Mouse (Mus musculus) stomach, embryonic 15.5 days (tissue): ENCODE measurements at regions not wholly inside any gene's neighbourhood (a gene's known extent, or its start where the extent isn't known, plus 50 kb on each side); places are given as distances from the start of the nearest gene placed in this dataset.

ENCODE experiments used
- ATAC-seq: fragments of 200-750 bp; cut with Nextera tagmentation; 2 replicates; pipeline ENCODE4 v1.8.0; 2017; ENCODE audit warnings: low read depth, moderate number of reproducible peaks, moderate TSS enrichment; ENCODE audit not compliant: insufficient read depth, low FRiP score
- H3K27ac ChIP-seq: fragments of 300-500 bp; sonication (generic); 2 replicates; pipeline ENCODE4 v1.5.1; 2015; ENCODE audit warnings: mild to moderate bottlenecking, inconsistent platforms
- H3K27me3 ChIP-seq: fragments of 300-500 bp; sonication (generic); replicated peaks from 2 replicates; pipeline ENCODE4 v1.6.1; 2015; ENCODE audit warnings: inconsistent platforms
- H3K36me3 ChIP-seq: fragments of 300-500 bp; sonication (generic); 2 replicates; pipeline ENCODE4 v1.6.1; 2015; ENCODE audit warnings: inconsistent platforms
- H3K4me1 ChIP-seq: fragments of 300-500 bp; sonication (generic); 2 replicates; pipeline ENCODE4 v1.6.1; 2015; ENCODE audit warnings: inconsistent platforms
- H3K4me2 ChIP-seq: fragments of 300-500 bp; sonication (generic); 2 replicates; pipeline ENCODE4 v1.6.1; 2015; ENCODE audit warnings: mild to moderate bottlenecking, inconsistent platforms
- H3K4me3 ChIP-seq: fragments of 300-500 bp; sonication (generic); replicated peaks from 2 replicates; pipeline ENCODE4 v1.5.1; 2015; ENCODE audit warnings: inconsistent platforms
- H3K9ac ChIP-seq: fragments of 300-500 bp; sonication (generic); 2 replicates; pipeline ENCODE4 v1.6.1; 2015; ENCODE audit warnings: inconsistent platforms
- H3K9me3 ChIP-seq: fragments of 300-500 bp; sonication (generic); 2 replicates; pipeline ENCODE4 v1.6.1; 2016; ENCODE audit warnings: inconsistent platforms
- WGBS: fragments of 180-500 bp; shearing (Covaris S2); methylation state at CpG from one replicate; pipeline ENCODE4 v1.1.7; 2015; 5-methylcytosine and 5-hydroxymethylcytosine counted together

DNA sequence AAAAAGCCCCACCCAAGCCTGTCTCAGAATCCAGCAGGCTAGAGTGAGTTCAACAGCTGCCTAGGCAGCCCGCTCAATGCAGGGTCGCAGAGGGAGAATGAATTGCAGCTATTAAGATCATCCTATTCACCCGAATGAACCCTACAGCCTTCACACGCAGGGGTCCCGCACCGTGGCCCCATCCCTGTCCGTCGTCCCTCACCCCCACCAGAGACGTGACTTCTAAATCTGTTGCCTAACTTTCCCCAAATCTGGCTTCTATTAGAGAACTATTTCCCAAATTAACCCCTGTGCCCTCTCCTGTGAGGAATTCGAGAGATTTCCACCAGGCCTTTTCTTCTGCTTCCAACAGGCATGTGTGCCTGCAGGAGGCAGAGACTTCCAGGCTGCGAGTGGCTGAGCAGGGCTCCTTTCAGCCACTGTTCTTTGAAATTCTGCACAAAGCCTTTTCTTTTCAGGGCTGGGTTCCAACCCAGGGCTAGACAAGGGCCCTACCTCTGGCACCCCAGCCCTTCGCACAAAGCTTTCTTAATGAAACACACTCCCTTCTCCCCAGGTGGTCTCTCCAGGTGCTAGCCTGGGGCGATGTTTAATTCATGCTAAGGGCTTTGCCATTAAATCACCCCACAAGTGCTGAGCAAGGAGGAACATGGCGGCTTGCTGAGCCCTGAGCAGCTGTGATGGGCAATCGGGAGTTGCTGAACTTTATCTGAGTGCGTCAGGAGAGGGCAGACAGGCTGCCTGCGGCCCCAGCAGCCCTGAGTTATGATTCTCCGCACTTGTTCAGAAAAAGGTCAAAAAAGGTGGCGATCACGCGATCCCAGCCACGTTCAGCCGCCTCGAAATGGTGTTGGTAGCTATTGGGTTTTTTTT is 134.7 kb upstream of the Rybp start:
- no peak for ATAC-seq
- 44% methylated on average over 24 of the region's 24 CpGs for WGBS
- no peak overlapping the region for H3K27ac ChIP-seq
- peaks cover 3% of the 10 kb centered on the region; the same call in 1 of the 2 replicates for H3K27me3 ChIP-seq
- no peak overlapping the region for H3K9ac ChIP-seq
- H3K4me3 ChIP-seq = no peak overlapping the region
- H3K4me1 ChIP-seq = peaks cover 9% of the 10 kb centered on the region; the same call in 1 of the 2 replicates
- no peaks in the 10 kb centered on the region for H3K9me3 ChIP-seq
- H3K4me2 ChIP-seq = no peak overlapping the region
- H3K36me3 ChIP-seq = no peaks in the 10 kb centered on the region

DNA sequence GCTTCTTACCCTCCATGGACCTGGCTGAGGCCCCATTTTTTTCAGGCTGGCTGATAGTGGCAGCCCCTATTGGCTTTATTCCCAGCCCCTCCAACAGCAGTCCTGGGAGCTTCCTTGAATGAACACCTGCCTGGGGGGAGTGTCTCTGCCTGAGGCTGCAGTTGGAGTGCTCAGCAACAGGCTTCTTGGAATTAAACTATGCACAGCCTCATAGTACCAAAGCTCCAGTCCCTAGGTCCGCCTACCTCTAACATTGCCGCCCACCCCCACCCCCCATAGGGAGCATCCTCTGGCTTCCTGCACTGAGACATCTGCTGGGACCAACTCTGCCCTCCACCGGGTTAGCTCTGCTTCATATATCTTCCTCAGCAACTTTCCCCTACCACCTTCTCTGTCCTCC is 133.3 kb upstream of the Rybp start:
- 61% methylated on average over 3 of the region's 3 CpGs for WGBS
- Histone ChIP-seq H3K4me2 (no peak overlapping the region), H3K4me3 (no peak overlapping the region), H3K36me3 (no peaks in the 10 kb centered on the region), H3K9me3 (no peaks in the 10 kb centered on the region), H3K27ac (no peak overlapping the region), H3K27me3 (peaks cover 3% of the 10 kb centered on the region; the same call in 1 of the 2 replicates), H3K4me1 (peaks cover 9% of the 10 kb centered on the region; the same call in 1 of the 2 replicates), H3K9ac (no peak overlapping the region)
- ATAC-seq = no peak

DNA sequence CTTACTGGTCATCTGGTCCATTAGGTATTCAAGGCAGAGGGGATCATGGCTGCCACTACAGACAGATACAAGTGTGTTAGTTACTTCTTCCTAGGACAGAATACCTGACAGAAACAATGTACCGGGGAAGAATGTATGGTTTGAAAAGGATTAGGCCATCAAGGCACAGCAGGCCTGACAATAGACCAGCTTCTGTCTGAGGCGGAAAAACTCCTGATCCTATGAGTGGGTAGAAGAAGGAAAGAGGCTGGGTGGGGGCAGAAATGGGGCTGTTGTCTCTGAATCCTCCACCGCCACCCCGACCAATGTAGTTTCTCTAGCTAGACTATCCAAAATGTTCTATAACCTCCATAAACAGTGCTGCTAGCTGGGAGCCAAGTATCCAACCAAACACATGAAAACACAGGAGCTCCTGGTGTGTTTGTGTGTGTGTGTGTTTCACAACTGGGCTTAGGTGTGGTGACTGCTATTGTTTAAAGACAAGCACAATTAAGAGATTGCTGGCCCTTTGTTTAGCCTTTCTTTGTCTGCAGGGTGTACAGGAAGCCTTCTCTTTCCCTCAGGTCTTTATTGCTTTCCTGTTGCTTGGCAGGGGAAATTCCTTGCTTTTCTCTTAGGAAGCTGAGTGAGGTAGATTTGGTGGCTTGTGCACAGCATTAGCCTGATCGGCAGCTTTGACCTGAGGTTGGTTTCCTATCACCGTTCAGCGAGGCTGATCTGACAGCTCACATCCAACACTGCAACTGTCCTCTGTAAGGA is 132.7 kb upstream of the Rybp start:
- Histone ChIP-seq H3K9ac (no peak overlapping the region), H3K4me2 (no peak overlapping the region), H3K36me3 (no peaks in the 10 kb centered on the region), H3K4me3 (no peak overlapping the region), H3K27ac (no peak overlapping the region), H3K4me1 (peaks cover 6% of the 10 kb centered on the region; the same call in 1 of the 2 replicates), H3K9me3 (no peaks in the 10 kb centered on the region), H3K27me3 (peaks cover 3% of the 10 kb centered on the region; the same call in 1 of the 2 replicates)
- ATAC-seq = no peak
- WGBS = 72% methylated on average over 7 of the region's 7 CpGs

DNA sequence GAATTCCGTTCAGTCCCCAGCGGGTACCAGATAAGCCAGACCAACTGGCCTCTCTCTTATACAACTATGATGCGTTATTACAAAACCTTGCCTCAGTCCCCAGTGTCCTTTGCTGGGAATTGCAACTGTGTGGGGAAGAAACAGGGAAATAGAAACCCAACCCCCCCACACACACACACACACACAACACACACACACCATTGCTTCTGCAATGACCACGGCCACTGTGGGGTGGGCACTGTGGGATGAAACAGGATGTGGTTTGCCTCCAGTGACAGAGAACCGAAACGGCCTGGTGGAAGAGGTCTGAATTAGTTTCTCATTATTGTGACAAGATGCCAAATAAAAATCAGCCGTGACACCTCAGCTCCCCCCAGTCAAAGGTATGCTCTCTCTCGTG is 128.8 kb upstream of the Rybp start:
- 59% methylated on average over 8 of the region's 8 CpGs for WGBS

DNA sequence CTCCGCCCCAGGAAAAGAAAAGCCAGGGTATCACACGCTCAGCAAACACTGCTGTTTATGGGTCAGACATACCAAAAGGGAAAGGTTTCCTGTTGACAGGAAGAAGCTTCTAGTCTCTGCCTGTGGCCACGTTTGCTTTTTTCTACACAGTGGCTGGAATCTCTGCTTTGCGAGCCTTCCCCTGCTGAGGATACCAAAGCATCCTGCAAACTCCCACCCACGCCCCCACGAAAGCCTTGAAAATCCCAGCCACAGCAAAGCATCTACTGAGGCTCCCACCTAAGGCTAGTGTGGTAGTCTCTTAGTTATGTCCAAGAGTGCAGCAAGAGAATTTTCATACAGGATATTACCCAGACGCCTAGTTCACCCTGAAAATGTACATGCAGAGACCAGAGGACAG is 128.2 kb upstream of the Rybp start:
- ATAC-seq = no peak
- Histone ChIP-seq H3K4me1 (no peaks in the 10 kb centered on the region), H3K27ac (no peak overlapping the region), H3K4me2 (no peak overlapping the region), H3K36me3 (no peaks in the 10 kb centered on the region), H3K9me3 (no peaks in the 10 kb centered on the region), H3K27me3 (no peaks in the 10 kb centered on the region), H3K9ac (no peak overlapping the region), H3K4me3 (no peak overlapping the region)
- WGBS = 41% methylated on average over 7 of the region's 7 CpGs

More for the DNA sequence above, 128.8 kb upstream of the Rybp start:
- Histone ChIP-seq H3K27me3 (no peaks in the 10 kb centered on the region), H3K4me3 (no peak overlapping the region), H3K4me2 (no peak overlapping the region), H3K27ac (no peak overlapping the region), H3K36me3 (no peaks in the 10 kb centered on the region), H3K4me1 (no peaks in the 10 kb centered on the region), H3K9me3 (no peaks in the 10 kb centered on the region), H3K9ac (no peak overlapping the region)
- no peak for ATAC-seq

DNA sequence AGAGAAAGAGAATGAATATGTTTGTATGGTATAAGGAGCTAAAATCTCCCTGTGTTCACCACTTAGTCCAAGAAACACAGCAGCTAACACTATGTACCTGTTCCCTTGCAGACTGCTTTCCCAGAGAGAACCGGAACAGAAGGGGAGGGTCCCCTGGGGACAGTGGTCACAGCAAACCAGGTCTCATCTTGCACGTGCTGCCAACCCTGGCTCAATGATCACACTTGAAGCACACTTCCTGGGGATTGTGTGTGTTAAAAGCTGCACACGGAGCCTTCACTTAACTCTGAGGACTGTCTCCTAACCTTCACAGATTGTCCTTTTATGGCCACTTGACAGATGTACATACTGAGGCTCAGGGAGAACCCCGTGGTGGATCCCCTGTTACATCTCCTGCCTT is 127.6 kb upstream of the Rybp start:
- no peak for ATAC-seq

DNA sequence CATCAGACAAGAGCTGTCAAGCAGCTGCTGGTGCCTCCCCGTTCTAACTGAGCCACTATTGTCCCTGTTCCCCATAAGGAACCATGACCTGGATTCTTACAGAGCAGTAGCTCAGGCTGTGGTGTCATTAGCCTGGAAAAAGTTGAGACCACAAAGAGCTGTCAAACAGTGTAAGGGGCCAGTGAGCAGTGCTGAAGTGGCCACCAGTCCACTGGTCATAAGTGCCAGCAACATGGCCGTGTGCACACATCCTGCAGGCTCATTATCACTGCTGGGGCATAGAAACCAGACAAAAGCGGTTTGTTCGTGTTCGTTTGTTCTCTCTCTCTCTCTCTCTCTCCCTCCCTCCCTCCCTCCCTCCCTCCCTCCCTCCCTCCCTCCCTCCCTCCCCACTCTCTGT is 125.2 kb upstream of the Rybp start:
- no peak overlapping the region for H3K27ac ChIP-seq
- ATAC-seq = no peak
- H3K27me3 ChIP-seq = no peaks in the 10 kb centered on the region
- no peaks in the 10 kb centered on the region for H3K9me3 ChIP-seq
- no peaks in the 10 kb centered on the region for H3K36me3 ChIP-seq
- no peak overlapping the region for H3K4me2 ChIP-seq
- no peaks in the 10 kb centered on the region for H3K4me1 ChIP-seq
- no peak overlapping the region for H3K4me3 ChIP-seq
- 39% methylated on average over 5 of the region's 5 CpGs for WGBS
- H3K9ac ChIP-seq = no peak overlapping the region

More for the DNA sequence above, 127.6 kb upstream of the Rybp start:
- no peaks in the 10 kb centered on the region for H3K36me3 ChIP-seq
- H3K4me3 ChIP-seq = no peak overlapping the region
- 60% methylated on average over 4 of the region's 4 CpGs for WGBS
- no peaks in the 10 kb centered on the region for H3K9me3 ChIP-seq
- no peaks in the 10 kb centered on the region for H3K27me3 ChIP-seq
- no peak overlapping the region for H3K4me2 ChIP-seq
- H3K27ac ChIP-seq = no peak overlapping the region
- no peak overlapping the region for H3K9ac ChIP-seq
- no peaks in the 10 kb centered on the region for H3K4me1 ChIP-seq

DNA sequence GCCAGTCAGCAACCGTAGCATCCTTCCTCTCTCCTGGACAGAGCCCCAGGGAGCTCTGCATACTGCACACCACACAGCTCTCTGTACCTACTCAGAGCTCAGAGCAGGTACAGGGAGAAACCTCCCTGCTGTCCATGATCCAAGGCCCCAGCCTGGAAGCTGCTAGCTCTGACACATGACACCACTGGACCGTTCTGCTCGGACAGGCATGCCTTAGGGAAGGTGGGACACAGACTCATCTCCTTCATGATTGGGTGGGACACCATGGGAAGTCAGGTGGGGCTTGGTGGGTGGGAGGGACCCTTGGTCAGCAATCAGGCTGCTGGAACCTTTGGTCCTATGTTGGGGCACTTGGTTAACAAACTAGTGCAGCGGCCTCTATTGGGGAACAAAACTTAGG is 124.7 kb upstream of the Rybp start:
- H3K4me2 ChIP-seq = no peak overlapping the region
- H3K4me3 ChIP-seq = no peak overlapping the region
- H3K9ac ChIP-seq = no peak overlapping the region
- no peak for ATAC-seq
- H3K27ac ChIP-seq = no peak overlapping the region
- no peaks in the 10 kb centered on the region for H3K9me3 ChIP-seq
- 61% methylated on average over 4 of the region's 4 CpGs for WGBS
- no peaks in the 10 kb centered on the region for H3K36me3 ChIP-seq
- H3K27me3 ChIP-seq = no peaks in the 10 kb centered on the region
- H3K4me1 ChIP-seq = no peaks in the 10 kb centered on the region

DNA sequence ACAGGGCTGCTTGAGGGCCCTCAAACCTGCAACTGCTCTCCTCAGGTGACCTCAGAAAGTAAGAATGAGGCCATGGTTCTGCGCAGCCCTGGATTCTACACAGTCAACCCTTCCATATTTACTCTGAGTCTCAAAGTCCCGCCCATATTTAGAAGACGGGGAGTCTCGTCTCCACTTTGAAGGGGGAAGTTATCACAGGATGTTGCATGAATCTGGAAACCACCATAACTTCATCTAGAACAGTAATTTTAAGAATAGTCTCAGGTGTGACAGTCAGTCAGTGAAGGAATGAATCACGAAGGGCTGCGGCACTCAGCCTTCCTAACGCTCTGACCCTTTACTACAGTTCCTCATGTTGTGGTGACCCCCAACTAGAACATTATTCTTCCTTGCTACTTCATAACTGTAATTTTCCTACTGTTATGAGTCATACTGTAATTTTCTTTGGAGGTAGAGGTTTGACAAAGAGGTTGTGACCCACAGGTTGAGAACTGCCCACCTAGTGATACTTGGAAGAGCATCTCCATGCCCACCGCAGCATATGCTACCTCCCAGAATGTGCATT is 122.9 kb upstream of the Rybp start:
- no peaks in the 10 kb centered on the region for H3K9me3 ChIP-seq
- no peak for ATAC-seq
- no peak overlapping the region for H3K4me3 ChIP-seq
- H3K36me3 ChIP-seq = no peaks in the 10 kb centered on the region
- no peak overlapping the region for H3K27ac ChIP-seq
- no peaks in the 10 kb centered on the region for H3K4me1 ChIP-seq
- 94% methylated on average over 8 of the region's 8 CpGs for WGBS
- H3K27me3 ChIP-seq = no peaks in the 10 kb centered on the region
- H3K4me2 ChIP-seq = no peak overlapping the region
- no peak overlapping the region for H3K9ac ChIP-seq

DNA sequence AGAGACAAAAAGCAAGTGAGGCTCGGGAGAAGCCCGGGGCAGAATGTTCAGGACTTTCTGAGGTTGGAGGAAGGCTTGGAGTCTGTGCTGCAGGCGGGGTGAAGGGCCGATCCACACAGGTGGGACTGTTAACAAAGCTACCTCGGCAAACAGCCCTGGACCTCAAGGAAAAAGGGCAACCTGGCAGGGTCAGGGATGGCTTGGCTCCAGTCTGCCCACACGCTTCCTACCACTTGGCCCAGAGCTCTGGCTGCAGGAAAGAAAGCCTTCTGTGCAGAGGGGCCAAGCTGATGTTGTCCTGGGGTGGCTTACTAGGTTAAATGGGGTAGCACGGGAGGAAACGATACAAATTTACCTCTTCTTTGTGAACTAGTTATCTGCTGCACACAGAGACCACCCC is 121.5 kb upstream of the Rybp start:
- no peaks in the 10 kb centered on the region for H3K27me3 ChIP-seq
- H3K9me3 ChIP-seq = no peaks in the 10 kb centered on the region
- no peak overlapping the region for H3K4me2 ChIP-seq
- no peak overlapping the region for H3K4me3 ChIP-seq
- H3K27ac ChIP-seq = no peak overlapping the region
- 69% methylated on average over 8 of the region's 8 CpGs for WGBS
- no peaks in the 10 kb centered on the region for H3K4me1 ChIP-seq
- no peak for ATAC-seq
- H3K9ac ChIP-seq = no peak overlapping the region
- no peaks in the 10 kb centered on the region for H3K36me3 ChIP-seq

DNA sequence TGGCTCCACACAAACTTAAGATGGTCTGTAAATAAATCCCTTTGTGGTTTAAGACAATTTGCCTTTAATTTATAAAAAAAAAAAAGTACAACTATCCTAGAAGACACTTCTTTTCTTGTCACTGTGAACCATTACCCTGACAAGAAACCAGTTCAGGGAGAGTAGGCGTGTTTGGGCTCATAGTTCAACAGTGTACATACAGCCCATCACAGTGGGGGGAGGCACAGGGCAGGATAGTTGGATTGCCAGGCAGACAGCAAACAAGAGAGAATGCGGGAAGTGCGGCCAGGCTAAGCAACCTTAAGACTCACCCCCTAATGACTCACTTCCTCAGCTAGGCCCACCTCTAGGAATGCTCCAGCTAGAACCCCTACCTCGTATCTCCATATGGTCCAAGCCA is 119.2 kb upstream of the Rybp start:
- H3K36me3 ChIP-seq = no peaks in the 10 kb centered on the region
- WGBS = 72% methylated on average over 4 of the region's 4 CpGs
- no peak overlapping the region for H3K4me2 ChIP-seq
- no peak for ATAC-seq
- H3K4me1 ChIP-seq = no peaks in the 10 kb centered on the region
- no peak overlapping the region for H3K4me3 ChIP-seq
- H3K27me3 ChIP-seq = no peaks in the 10 kb centered on the region
- no peaks in the 10 kb centered on the region for H3K9me3 ChIP-seq
- H3K9ac ChIP-seq = no peak overlapping the region
- H3K27ac ChIP-seq = no peak overlapping the region

DNA sequence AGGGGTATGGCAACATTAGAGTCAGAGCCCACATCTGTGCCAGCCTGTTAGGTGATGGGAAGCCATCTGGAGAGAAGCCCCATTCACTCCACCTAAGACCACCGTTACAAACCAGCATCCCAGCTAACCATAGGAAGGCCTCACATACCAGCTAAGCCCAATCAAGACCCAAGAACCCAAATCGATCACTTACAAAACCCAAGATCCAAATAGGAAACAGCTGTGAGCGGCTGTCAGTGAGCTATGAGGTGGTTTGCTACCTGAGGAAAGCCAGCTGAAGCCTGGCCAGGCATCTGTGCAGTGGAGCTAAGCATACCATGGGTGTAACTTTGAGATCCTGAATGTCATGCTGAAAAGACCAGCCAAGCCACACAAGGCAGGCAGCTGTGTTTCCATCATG is 116.9 kb upstream of the Rybp start:
- Histone ChIP-seq H3K27ac (no peak overlapping the region), H3K9me3 (no peaks in the 10 kb centered on the region), H3K4me2 (no peak overlapping the region), H3K27me3 (no peaks in the 10 kb centered on the region), H3K36me3 (no peaks in the 10 kb centered on the region), H3K4me3 (no peak overlapping the region), H3K9ac (no peak overlapping the region), H3K4me1 (no peaks in the 10 kb centered on the region)
- WGBS = 71% methylated on average over 3 of the region's 3 CpGs
- ATAC-seq = no peak
